Mouse (Mus musculus): ENCODE measurements around the gene Fem1b. TPM values are rescaled to one million over a fixed set of nuclear protein-coding genes. Genes with fewer than 3 reads are reported as not detected.

Gene Fem1b
- polyA plus RNA-seq, 1 experiment from 2014 or later = 17.1 TPM

- Histone ChIP-seq H3K4me3 (replicated peaks) (no peak overlapping the region), H3K9me3 (no peaks in the 10 kb centered on the region), H3K9ac (no peak overlapping the region), H3K4me1 (peaks cover 22% of the 10 kb centered on the region), H3K27ac (no peak overlapping the region), H3K27me3 (replicated peaks) (no peaks in the 10 kb centered on the region), H3K36me3 (no peaks in the 10 kb centered on the region; the same call in 1 of the 2 replicates), H3K4me2 (no peak overlapping the region)
- WGBS = 72% methylated on average over 10 of the region's 10 CpGs
- ATAC-seq (ENCODE audit: insufficient read depth, low FRiP score, low read depth) = no peak
These were observed 31.8 kb upstream of the Fem1b start for GRCm38 (mm10) chr9:62843356-62844024.

GRCm38 (mm10) chr9:62839172-62839770 is 27.5 kb upstream of the Fem1b start:
- H3K27me3 ChIP-seq (replicated peaks) = no peaks in the 10 kb centered on the region
- peak overlapping the region; percentile 88 for H3K4me2 ChIP-seq
- H3K4me1 ChIP-seq = peaks cover 22% of the 10 kb centered on the region
- 12% methylated on average over 14 of the region's 14 CpGs for WGBS
- H3K9me3 ChIP-seq = no peaks in the 10 kb centered on the region
- H3K9ac ChIP-seq = peak overlapping the region; percentile 94
- peak overlapping the region; percentile 78 for H3K4me3 ChIP-seq (replicated peaks)
- ATAC-seq (ENCODE audit: insufficient read depth, low FRiP score, low read depth) = no peak; the same call in 1 of the 2 replicates
- peak overlapping the region; percentile 92 for H3K27ac ChIP-seq
- no peaks in the 10 kb centered on the region for H3K36me3 ChIP-seq

GRCm38 (mm10) chr9:62838506-62839171 is 26.9 kb upstream of the Fem1b start, which contains the start of gene Cln6:
Gene Cln6 (plus strand): TSS chr9:62838785.
- Histone ChIP-seq H3K36me3 (no peaks in the 10 kb centered on the region), H3K4me2 (peak within 1 kb of the TSS; percentile 88), H3K27me3 (replicated peaks) (no peaks in the 10 kb centered on the region), H3K4me1 (peaks cover 22% of the 10 kb centered on the region), H3K9ac (peak within 1 kb of the TSS; percentile 94), H3K9me3 (no peaks in the 10 kb centered on the region), H3K27ac (peak within 1 kb of the TSS; percentile 92), H3K4me3 (replicated peaks) (peak within 1 kb of the TSS; percentile 78)
- under 1% methylated on average over 42 of the region's 48 CpGs for WGBS
- peak; percentile 94 for ATAC-seq (ENCODE audit: insufficient read depth, low FRiP score, low read depth)

- peaks cover 22% of the 10 kb centered on the region for H3K4me1 ChIP-seq
- peak overlapping the region; percentile 88 for H3K4me2 ChIP-seq
- ATAC-seq (ENCODE audit: insufficient read depth, low FRiP score, low read depth) = peak; percentile 9; the same call in 1 of the 2 replicates
- H3K9me3 ChIP-seq = no peaks in the 10 kb centered on the region
- no peak overlapping the region for H3K9ac ChIP-seq
- H3K36me3 ChIP-seq = no peaks in the 10 kb centered on the region
- 12% methylated on average over 8 of the region's 8 CpGs for WGBS
- H3K27me3 ChIP-seq (replicated peaks) = no peaks in the 10 kb centered on the region
- H3K27ac ChIP-seq = peak overlapping the region; percentile 71
- peak overlapping the region; percentile 78 for H3K4me3 ChIP-seq (replicated peaks)
These were observed 26.4 kb upstream of the Fem1b start for GRCm38 (mm10) chr9:62838146-62838505.

GRCm38 (mm10) chr9:62837611-62838010 is 25.9 kb upstream of the Fem1b start:
- Histone ChIP-seq H3K27me3 (replicated peaks) (no peaks in the 10 kb centered on the region), H3K9ac (no peak overlapping the region), H3K4me1 (peaks cover 22% of the 10 kb centered on the region), H3K27ac (peak overlapping the region; percentile 71), H3K4me2 (peak overlapping the region; percentile 88; the same call in 1 of the 2 replicates), H3K9me3 (no peaks in the 10 kb centered on the region), H3K36me3 (no peaks in the 10 kb centered on the region), H3K4me3 (replicated peaks) (no peak overlapping the region)
- ATAC-seq (ENCODE audit: insufficient read depth, low FRiP score, low read depth) = no peak
- 33% methylated on average over 3 of the region's 3 CpGs for WGBS

GRCm38 (mm10) chr9:62835705-62836446 is 24.1 kb upstream of the Fem1b start:
- Histone ChIP-seq H3K9ac (no peak overlapping the region), H3K4me2 (no peak overlapping the region), H3K27ac (no peak overlapping the region), H3K4me3 (replicated peaks) (no peak overlapping the region), H3K27me3 (replicated peaks) (no peaks in the 10 kb centered on the region), H3K4me1 (peaks cover 21% of the 10 kb centered on the region), H3K36me3 (no peaks in the 10 kb centered on the region), H3K9me3 (no peaks in the 10 kb centered on the region)
- ATAC-seq (ENCODE audit: insufficient read depth, low FRiP score, low read depth) = no peak
- 64% methylated on average over 4 of the region's 4 CpGs for WGBS

GRCm38 (mm10) chr9:62834906-62835305 is 23.2 kb upstream of the Fem1b start:
- Histone ChIP-seq H3K9ac (no peak overlapping the region), H3K27ac (no peak overlapping the region), H3K4me1 (peaks cover 14% of the 10 kb centered on the region), H3K9me3 (no peaks in the 10 kb centered on the region), H3K4me2 (no peak overlapping the region), H3K27me3 (replicated peaks) (no peaks in the 10 kb centered on the region), H3K4me3 (replicated peaks) (no peak overlapping the region), H3K36me3 (no peaks in the 10 kb centered on the region)
- WGBS = 51% methylated on average over 5 of the region's 5 CpGs
- ATAC-seq (ENCODE audit: insufficient read depth, low FRiP score, low read depth) = no peak

GRCm38 (mm10) chr9:62829877-62830276 is 18.1 kb upstream of the Fem1b start:
- Histone ChIP-seq H3K4me1 (peaks cover 9% of the 10 kb centered on the region; the same call in 1 of the 2 replicates), H3K4me2 (no peak overlapping the region), H3K9ac (no peak overlapping the region), H3K27ac (no peak overlapping the region), H3K27me3 (replicated peaks) (no peaks in the 10 kb centered on the region), H3K4me3 (replicated peaks) (no peak overlapping the region), H3K36me3 (no peaks in the 10 kb centered on the region), H3K9me3 (no peaks in the 10 kb centered on the region)
- whole genome bisulfite sequencing = 72% methylated on average over 6 of the region's 6 CpGs
- ATAC-seq (ENCODE audit: insufficient read depth, low FRiP score, low read depth) = no peak

GRCm38 (mm10) chr9:62828662-62829086 is 16.9 kb upstream of the Fem1b start:
- H3K27ac ChIP-seq = peak overlapping the region; percentile 77
- peaks cover 9% of the 10 kb centered on the region; the same call in 1 of the 2 replicates for H3K4me1 ChIP-seq
- ATAC-seq (ENCODE audit: insufficient read depth, low FRiP score, low read depth) = peak; percentile 94
- H3K4me3 ChIP-seq (replicated peaks) = peak overlapping the region; percentile 23
- WGBS = under 1% methylated on average over 23 of the region's 23 CpGs
- H3K36me3 ChIP-seq = no peaks in the 10 kb centered on the region
- no peak overlapping the region for H3K9ac ChIP-seq
- H3K9me3 ChIP-seq = no peaks in the 10 kb centered on the region
- H3K27me3 ChIP-seq (replicated peaks) = no peaks in the 10 kb centered on the region
- peak overlapping the region; percentile 56 for H3K4me2 ChIP-seq

- Histone ChIP-seq H3K36me3 (no peaks in the 10 kb centered on the region), H3K27me3 (replicated peaks) (no peaks in the 10 kb centered on the region), H3K27ac (peak overlapping the region; percentile 77), H3K9me3 (no peaks in the 10 kb centered on the region), H3K9ac (no peak overlapping the region), H3K4me2 (peak overlapping the region; percentile 56), H3K4me1 (peaks cover 9% of the 10 kb centered on the region; the same call in 1 of the 2 replicates), H3K4me3 (replicated peaks) (peak overlapping the region; percentile 23)
- WGBS = 6% methylated on average over 24 of the region's 24 CpGs
- 0 out of 2 replicates have a peak, but pooled peaks have one; percentile 3 for ATAC-seq (ENCODE audit: insufficient read depth, low FRiP score, low read depth)
These were observed 16.4 kb upstream of the Fem1b start for GRCm38 (mm10) chr9:62827939-62828652.

GRCm38 (mm10) chr9:62826456-62826855 is 14.7 kb upstream of the Fem1b start:
- no peaks in the 10 kb centered on the region for H3K9me3 ChIP-seq
- no peak for ATAC-seq (ENCODE audit: insufficient read depth, low FRiP score, low read depth)
- H3K36me3 ChIP-seq = no peaks in the 10 kb centered on the region
- no peak overlapping the region for H3K4me2 ChIP-seq
- peak overlapping the region; percentile 40 for H3K27ac ChIP-seq
- no peak overlapping the region for H3K4me3 ChIP-seq (replicated peaks)
- no peaks in the 10 kb centered on the region for H3K27me3 ChIP-seq (replicated peaks)
- no peak overlapping the region for H3K9ac ChIP-seq
- 22% methylated on average over 7 of the region's 7 CpGs for WGBS
- H3K4me1 ChIP-seq = peaks cover 9% of the 10 kb centered on the region; the same call in 1 of the 2 replicates

Data from stomach, embryonic 15.5 days (tissue).